Mouse (Mus musculus) ES-Bruce4 (cell line): ENCODE data around the gene Ncf1.

Experiments
- CTCF ChIP-seq: IDR thresholded peaks from one replicate; pipeline ENCODE4 v1.8.1; 2011; ENCODE audit warnings: low read depth, low read length
- EP300 ChIP-seq: IDR thresholded peaks from 2 replicates; pipeline ENCODE4 v1.6.1; 2011; ENCODE audit warnings: low read depth, low read length; ENCODE audit not compliant: insufficient read depth
- POLR2A ChIP-seq: IDR thresholded peaks from one replicate; pipeline ENCODE4 v1.8.1; 2011; ENCODE audit warnings: low read length; ENCODE audit not compliant: insufficient read depth

- TF ChIP-seq POLR2A (no peak), CTCF (no peak), EP300 (no peak)
These were observed 19.3 kb upstream of the Ncf1 start for GRCm38 (mm10) chr5:134248608-134249244.
